Mouse (Mus musculus): ENCODE results near the gene Tmcc1. TPM values are rescaled to one million over a fixed set of nuclear protein-coding genes. Genes with fewer than 3 reads are reported as not detected.
A peak's percentile ranks its signal among the peaks of the same experiment; 100 is the strongest.

Tmcc1 gene
- polyA plus RNA-seq, 1 experiment = 97.7 TPM

- Histone ChIP-seq H3K4me3 (ENCODE audit: control insufficient read depth, low read depth, low read length) (no peak overlapping the region), H3K27ac (ENCODE audit: control insufficient read depth, insufficient read depth, low read depth, low read length) (no peak overlapping the region), H3K4me1 (ENCODE audit: control insufficient read depth, insufficient read depth, low read length) (peaks cover 7% of the 10 kb centered on the region), H3K36me3 (ENCODE audit: control insufficient read depth, insufficient read depth, low read length) (no peaks in the 10 kb centered on the region), H3K27me3 (ENCODE audit: control insufficient read depth, insufficient read depth, low read length) (peaks cover 2% of the 10 kb centered on the region; the same call in 1 of the 2 replicates)
- no peak for TF ChIP-seq CTCF (IDR thresholded peaks at IDR 0.05; ENCODE audit: control insufficient read depth, insufficient read depth, insufficient replicate concordance, low read depth, low read length)
- no peak for TF ChIP-seq POLR2A (IDR thresholded peaks at IDR 0.05; ENCODE audit: control insufficient read depth, low read depth, low read length)
Measured at GRCm38 (mm10) chr6:115998758-115999157, 194.5 kb downstream of the Tmcc1 start.

GRCm38 (mm10) chr6:115997726-115998311 lies 195.5 kb downstream of the Tmcc1 start:
- no peak for TF ChIP-seq CTCF (IDR thresholded peaks at IDR 0.05; ENCODE audit: control insufficient read depth, insufficient read depth, insufficient replicate concordance, low read depth, low read length)
- no peak for TF ChIP-seq POLR2A (IDR thresholded peaks at IDR 0.05; ENCODE audit: control insufficient read depth, low read depth, low read length)
- Histone ChIP-seq H3K36me3 (ENCODE audit: control insufficient read depth, insufficient read depth, low read length) (no peaks in the 10 kb centered on the region), H3K4me1 (ENCODE audit: control insufficient read depth, insufficient read depth, low read length) (peaks cover 15% of the 10 kb centered on the region), H3K4me3 (ENCODE audit: control insufficient read depth, low read depth, low read length) (no peak overlapping the region), H3K27me3 (ENCODE audit: control insufficient read depth, insufficient read depth, low read length) (peaks cover 2% of the 10 kb centered on the region; the same call in 1 of the 2 replicates), H3K27ac (ENCODE audit: control insufficient read depth, insufficient read depth, low read depth, low read length) (no peak overlapping the region)

- Histone ChIP-seq H3K36me3 (ENCODE audit: control insufficient read depth, insufficient read depth, low read length) (no peaks in the 10 kb centered on the region), H3K27me3 (ENCODE audit: control insufficient read depth, insufficient read depth, low read length) (peaks cover 2% of the 10 kb centered on the region; the same call in 1 of the 2 replicates), H3K4me3 (ENCODE audit: control insufficient read depth, low read depth, low read length) (no peak overlapping the region), H3K27ac (ENCODE audit: control insufficient read depth, insufficient read depth, low read depth, low read length) (peak overlapping the region; percentile 42), H3K4me1 (ENCODE audit: control insufficient read depth, insufficient read depth, low read length) (peaks cover 15% of the 10 kb centered on the region)
- no peak for TF ChIP-seq CTCF (IDR thresholded peaks at IDR 0.05; ENCODE audit: control insufficient read depth, insufficient read depth, insufficient replicate concordance, low read depth, low read length)
- no peak for TF ChIP-seq POLR2A (IDR thresholded peaks at IDR 0.05; ENCODE audit: control insufficient read depth, low read depth, low read length)
Measured at GRCm38 (mm10) chr6:115996171-115996851, 197.0 kb downstream of the Tmcc1 start.

- Histone ChIP-seq H3K27ac (ENCODE audit: control insufficient read depth, insufficient read depth, low read depth, low read length) (peak overlapping the region; percentile 42), H3K4me3 (ENCODE audit: control insufficient read depth, low read depth, low read length) (no peak overlapping the region), H3K27me3 (ENCODE audit: control insufficient read depth, insufficient read depth, low read length) (peaks cover 2% of the 10 kb centered on the region; the same call in 1 of the 2 replicates), H3K36me3 (ENCODE audit: control insufficient read depth, insufficient read depth, low read length) (no peaks in the 10 kb centered on the region), H3K4me1 (ENCODE audit: control insufficient read depth, insufficient read depth, low read length) (peaks cover 15% of the 10 kb centered on the region)
- no peak for TF ChIP-seq CTCF (IDR thresholded peaks at IDR 0.05; ENCODE audit: control insufficient read depth, insufficient read depth, insufficient replicate concordance, low read depth, low read length)
- no peak for TF ChIP-seq POLR2A (IDR thresholded peaks at IDR 0.05; ENCODE audit: control insufficient read depth, low read depth, low read length)
Measured at GRCm38 (mm10) chr6:115995531-115995941, 197.8 kb downstream of the Tmcc1 start.

GRCm38 (mm10) chr6:115994877-115995520 lies 198.3 kb downstream of the Tmcc1 start, which contains the start of gene Plxnd1:
Gene Plxnd1, minus strand, starts transcription at chr6:115995005.
- Histone ChIP-seq H3K4me1 (ENCODE audit: control insufficient read depth, insufficient read depth, low read length) (peaks cover 15% of the 10 kb centered on the region), H3K27me3 (ENCODE audit: control insufficient read depth, insufficient read depth, low read length) (peaks cover 2% of the 10 kb centered on the region; the same call in 1 of the 2 replicates), H3K36me3 (ENCODE audit: control insufficient read depth, insufficient read depth, low read length) (no peaks in the 10 kb centered on the region), H3K27ac (ENCODE audit: control insufficient read depth, insufficient read depth, low read depth, low read length) (peak within 1 kb of the TSS; percentile 72), H3K4me3 (ENCODE audit: control insufficient read depth, low read depth, low read length) (peak within 1 kb of the TSS; percentile 84)
- TF ChIP-seq CTCF (IDR thresholded peaks at IDR 0.05; ENCODE audit: control insufficient read depth, insufficient read depth, insufficient replicate concordance, low read depth, low read length) (no peak), POLR2A (IDR thresholded peaks at IDR 0.05; ENCODE audit: control insufficient read depth, low read depth, low read length) (peak; percentile 29; the same call in 1 of the 2 replicates)

GRCm38 (mm10) chr6:115994146-115994876 lies 199.0 kb downstream of the Tmcc1 start:
- Histone ChIP-seq H3K4me3 (ENCODE audit: control insufficient read depth, low read depth, low read length) (peak overlapping the region; percentile 84), H3K27ac (ENCODE audit: control insufficient read depth, insufficient read depth, low read depth, low read length) (peak overlapping the region; percentile 35; the same call in 1 of the 2 replicates), H3K4me1 (ENCODE audit: control insufficient read depth, insufficient read depth, low read length) (peaks cover 15% of the 10 kb centered on the region)

More at GRCm38 (mm10) chr6:115994146-115994876, 199.0 kb downstream of the Tmcc1 start:
- H3K27me3 ChIP-seq (ENCODE audit: control insufficient read depth, insufficient read depth, low read length) = peaks cover 2% of the 10 kb centered on the region; the same call in 1 of the 2 replicates
- no peaks in the 10 kb centered on the region for H3K36me3 ChIP-seq (ENCODE audit: control insufficient read depth, insufficient read depth, low read length)
- no peak for TF ChIP-seq POLR2A (IDR thresholded peaks at IDR 0.05; ENCODE audit: control insufficient read depth, low read depth, low read length)
- no peak for TF ChIP-seq CTCF (IDR thresholded peaks at IDR 0.05; ENCODE audit: control insufficient read depth, insufficient read depth, insufficient replicate concordance, low read depth, low read length)

Data from testis, adult 2 months (tissue).